Comparison of ENCODE assay signal across 9 mouse cellular contexts in the genomic region with DNA sequence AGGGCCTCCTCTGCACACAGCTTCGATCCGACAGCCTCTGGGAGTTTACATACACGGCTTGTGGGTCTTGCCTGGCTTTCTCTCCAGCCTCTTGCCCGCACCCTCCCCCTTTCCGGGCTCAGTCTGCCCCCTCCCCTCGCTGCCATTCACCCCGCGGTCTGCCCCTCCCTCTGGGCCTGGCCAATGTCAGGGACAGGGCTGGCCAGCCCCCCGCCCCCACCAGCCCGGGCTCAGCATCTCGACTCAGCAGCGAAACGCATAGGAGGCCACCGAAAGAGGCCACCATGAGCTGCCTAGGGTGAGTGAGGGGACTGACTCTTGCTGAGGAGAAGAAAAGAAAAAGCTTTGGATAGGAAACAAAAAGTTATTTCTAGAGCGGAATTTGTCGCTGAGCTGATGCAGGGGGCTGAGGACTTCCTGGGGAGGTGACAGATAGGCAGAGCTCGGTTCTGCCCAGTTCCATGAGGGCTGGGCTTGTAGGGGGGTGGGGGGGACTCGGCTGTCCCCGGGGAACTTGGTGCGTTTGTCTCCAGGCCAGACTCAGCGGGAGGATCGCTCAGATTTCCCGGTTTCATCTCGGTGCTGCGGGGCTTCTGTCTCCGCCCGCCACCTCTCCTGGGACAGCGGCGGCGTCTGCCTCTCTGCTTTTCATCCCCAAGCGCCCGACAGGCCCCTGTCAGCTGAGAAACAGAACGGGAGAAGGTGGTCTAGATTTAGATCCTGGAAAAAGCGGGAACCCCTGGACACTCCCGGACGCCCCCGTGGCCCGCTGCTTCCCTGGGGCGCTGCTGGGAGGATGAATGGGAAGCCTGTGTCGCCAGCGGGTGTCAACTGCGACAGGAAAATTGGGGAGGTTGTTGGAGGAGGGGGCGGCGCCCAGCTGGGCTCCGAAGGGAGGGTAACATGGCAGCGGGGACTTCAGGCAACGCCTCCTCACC. TPM values are rescaled to one million over a fixed set of nuclear protein-coding genes. Genes with fewer than 3 reads are reported as not detected.
DNase-seq lines count a peak whose midpoint lies in the region; ATAC-seq lines count a peak whose summit lies in the region.
"Had no signal": no experiment of that assay in that cellular context is flagged by ENCODE, and none has a peak within 500 bp of the region (broad histone marks: within the 10 kb centered on the region; RNA-seq: fewer than 3 reads in every experiment).

No protein-coding gene starts in this region.

- no peaks in the 10 kb centered on the region for H3K36me3 ChIP-seq in embryonic facial prominence, embryonic 12.5 days
- H3K36me3 ChIP-seq in intestine, embryonic 14.5 days (ENCODE audit: control insufficient read depth, insufficient read depth, low read length) = no peaks in the 10 kb centered on the region
- no peaks in the 10 kb centered on the region for H3K36me3 ChIP-seq in midbrain, embryonic 10.5 days

- peak overlapping the region; percentile 93 for H3K4me2 ChIP-seq in embryonic facial prominence, embryonic 12.5 days (replicated peaks)
- H3K4me2 ChIP-seq in intestine, embryonic 14.5 days (ENCODE audit: low read length) = peak overlapping the region; percentile 87

- H3K27ac ChIP-seq in embryonic facial prominence, embryonic 12.5 days = no peak overlapping the region
- no peak overlapping the region for H3K27ac ChIP-seq in intestine, embryonic 14.5 days (ENCODE audit: low read depth)
- H3K27ac ChIP-seq in midbrain, embryonic 10.5 days (replicated peaks) = peak overlapping the region; percentile 74

- H3K4me3 ChIP-seq in embryonic facial prominence, embryonic 12.5 days = peak overlapping the region; percentile 45
- H3K4me3 ChIP-seq in intestine, embryonic 14.5 days (ENCODE audit: low read depth, low read length) = peak overlapping the region; percentile 51
- peak overlapping the region; percentile 66 for H3K4me3 ChIP-seq in midbrain, embryonic 10.5 days
- H3K4me3 ChIP-seq: myocyte had no signal

- H3K27me3 ChIP-seq in embryonic facial prominence, embryonic 12.5 days = peaks cover 56% of the 10 kb centered on the region
- peaks cover 40% of the 10 kb centered on the region for H3K27me3 ChIP-seq in intestine, embryonic 14.5 days (replicated peaks; ENCODE audit: control insufficient read depth, insufficient read depth, low read length)
- H3K27me3 ChIP-seq in midbrain, embryonic 10.5 days (ENCODE audit: low read depth, poor library complexity, severe bottlenecking) = peaks cover 83% of the 10 kb centered on the region

- peak; percentile 35 to 60 for DNase-seq in layer of hippocampus, postnatal 10 days (ENCODE audit: low spot score in 2 of 2)
- DNase-seq in layer of hippocampus, adult 18-20 months (ENCODE audit: low spot score in 2 of 2) = no peak
- DNase-seq in intestine, embryonic 14.5 days (ENCODE audit: low spot score) = peak; percentile 76
- peak; percentile 81 for DNase-seq in midbrain, embryonic 10.5 days (ENCODE audit: low spot score)
- no peak for DNase-seq in right cerebral cortex, adult 18-20 months
- DNase-seq in adrenal gland, postnatal 25 days = no peak

- under 1% methylated on average over 47 of the region's 47 CpGs for WGBS in embryonic facial prominence, embryonic 12.5 days
- 1% methylated on average over 47 of the region's 47 CpGs for WGBS in intestine, embryonic 14.5 days
- under 1% methylated on average over 47 of the region's 47 CpGs for WGBS in midbrain, embryonic 10.5 days

- H3K9ac ChIP-seq in embryonic facial prominence, embryonic 12.5 days = peak overlapping the region; percentile 57
- peak overlapping the region; percentile 53 for H3K9ac ChIP-seq in intestine, embryonic 14.5 days (ENCODE audit: low read length)

- no peaks in the 10 kb centered on the region for H3K9me3 ChIP-seq in embryonic facial prominence, embryonic 12.5 days
- no peaks in the 10 kb centered on the region for H3K9me3 ChIP-seq in intestine, embryonic 14.5 days (ENCODE audit: control insufficient read depth, low read length)
- H3K9me3 ChIP-seq in midbrain, embryonic 10.5 days (replicated peaks) = no peaks in the 10 kb centered on the region

- peaks cover 16% of the 10 kb centered on the region; the same call in 1 of the 2 replicates for H3K4me1 ChIP-seq in embryonic facial prominence, embryonic 12.5 days
- H3K4me1 ChIP-seq in intestine, embryonic 14.5 days (replicated peaks; ENCODE audit: control insufficient read depth, insufficient read depth, low read length) = peaks cover 5% of the 10 kb centered on the region; the same call in 1 of the 2 replicates
- H3K4me1 ChIP-seq in midbrain, embryonic 10.5 days = peaks cover 20% of the 10 kb centered on the region

- ATAC-seq in embryonic facial prominence, embryonic 12.5 days (ENCODE audit: insufficient number of reproducible peaks, insufficient read depth, low FRiP score, low TSS enrichment) = peak; percentile 76; the same call in 1 of the 2 replicates
- ATAC-seq in intestine, embryonic 14.5 days (replicated peaks; ENCODE audit: low FRiP score, low TSS enrichment, low read depth) = peak; percentile 56
- ATAC-seq in monocyte, adult 5-6 weeks (replicated peaks; ENCODE audit: insufficient number of reproducible peaks, low FRiP score, low TSS enrichment, poor library complexity, severe bottlenecking) = no peak

RNA-seq across cellular contexts. Expression of gene Grid2ip, which starts 6.8 kb away (rescaled TPM):
- 1 to 10 TPM; 3.4 to 4.9 TPM for total RNA-seq in layer of hippocampus, postnatal 10 days (2021)
- total RNA-seq in layer of hippocampus, adult 18-20 months (2021) = 1 to 10 TPM; 1.5 to 2.0 TPM
- 0.27 and 0.28 TPM in 2 replicates for polyA plus RNA-seq in embryonic facial prominence, embryonic 12.5 days (2016; fragmentation: Nextera tagmentation; extraction: Ambion mirVana)
- polyA plus RNA-seq in intestine, embryonic 14.5 days (2014; fragmentation: Nextera tagmentation; extraction: Ambion mirVana) = 0.28 and 0.30 TPM in 2 replicates
- polyA plus RNA-seq in midbrain, embryonic 10.5 days (2016; fragmentation: Nextera tagmentation; extraction: Ambion mirVana) = 0.05 and 0.14 TPM in 2 replicates
- total RNA-seq in monocyte, adult 5-6 weeks (2017) = not detected in 3 replicates
- total RNA-seq in adrenal gland, postnatal 25 days (2021) = 0.73 and 0.95 TPM in 2 replicates
- polyA plus RNA-seq: myocyte had no signal

RNA-seq across cellular contexts. Expression of gene Zdhhc4, which starts 34.9 kb away (rescaled TPM):
- 10 to 100 TPM; 48.0 to 51.5 TPM for total RNA-seq in layer of hippocampus, postnatal 10 days (2021)
- 10 to 100 TPM; 46.2 to 51.5 TPM for total RNA-seq in layer of hippocampus, adult 18-20 months (2021)
- 85.6 and 85.8 TPM in 2 replicates for polyA plus RNA-seq in embryonic facial prominence, embryonic 12.5 days (2016; fragmentation: Nextera tagmentation; extraction: Ambion mirVana)
- 73.5 and 78.4 TPM in 2 replicates for polyA plus RNA-seq in intestine, embryonic 14.5 days (2014; fragmentation: Nextera tagmentation; extraction: Ambion mirVana)
- 64.8 and 72.9 TPM in 2 replicates for polyA plus RNA-seq in midbrain, embryonic 10.5 days (2016; fragmentation: Nextera tagmentation; extraction: Ambion mirVana)
- 22.5 to 39.9 TPM (median 33.8 TPM) in 3 replicates for total RNA-seq in monocyte, adult 5-6 weeks (2017)
- total RNA-seq in adrenal gland, postnatal 25 days (2021) = 58.7 and 66.5 TPM in 2 replicates

RNA-seq across cellular contexts. Expression of gene Kdelr2, which starts 39.7 kb away (rescaled TPM):
- 10 to 100 TPM; 48.8 to 53.8 TPM for total RNA-seq in layer of hippocampus, postnatal 10 days (2021)
- 10 to 100 TPM; 35.3 to 38.9 TPM for total RNA-seq in layer of hippocampus, adult 18-20 months (2021)
- 288 and 302 TPM in 2 replicates for polyA plus RNA-seq in embryonic facial prominence, embryonic 12.5 days (2016; fragmentation: Nextera tagmentation; extraction: Ambion mirVana)
- polyA plus RNA-seq in intestine, embryonic 14.5 days (2014; fragmentation: Nextera tagmentation; extraction: Ambion mirVana) = 311 and 337 TPM in 2 replicates
- polyA plus RNA-seq in midbrain, embryonic 10.5 days (2016; fragmentation: Nextera tagmentation; extraction: Ambion mirVana) = 191 and 203 TPM in 2 replicates
- 47.3 to 66.2 TPM (median 47.5 TPM) in 3 replicates for total RNA-seq in monocyte, adult 5-6 weeks (2017)
- 91.4 and 91.9 TPM in 2 replicates for total RNA-seq in adrenal gland, postnatal 25 days (2021)

RNA-seq across cellular contexts. Expression of gene E130309D02Rik, which starts 48.8 kb away (rescaled TPM):
- 10 to 100 TPM; 22.5 to 22.8 TPM for total RNA-seq in layer of hippocampus, postnatal 10 days (2021)
- 10 to 100 TPM; 26.3 to 26.5 TPM for total RNA-seq in layer of hippocampus, adult 18-20 months (2021)
- 49.5 and 51.2 TPM in 2 replicates for polyA plus RNA-seq in embryonic facial prominence, embryonic 12.5 days (2016; fragmentation: Nextera tagmentation; extraction: Ambion mirVana)
- 35.7 and 37.5 TPM in 2 replicates for polyA plus RNA-seq in intestine, embryonic 14.5 days (2014; fragmentation: Nextera tagmentation; extraction: Ambion mirVana)
- polyA plus RNA-seq in midbrain, embryonic 10.5 days (2016; fragmentation: Nextera tagmentation; extraction: Ambion mirVana) = 59.2 and 61.7 TPM in 2 replicates
- total RNA-seq in monocyte, adult 5-6 weeks (2017) = 7.4 to 12.5 TPM (median 10.3 TPM) in 3 replicates
- total RNA-seq in adrenal gland, postnatal 25 days (2021) = 36.5 and 39.8 TPM in 2 replicates

Comparison
In these comparisons a context has a peak if more than half of its experiments do, and no peak if none do; other contexts are left out.
1. DNase-seq: peak in layer of hippocampus, postnatal 10 days (2 of 2), intestine, embryonic 14.5 days (single experiment) and midbrain, embryonic 10.5 days (single experiment); none in layer of hippocampus, adult 18-20 months (0 of 2), right cerebral cortex, adult 18-20 months (single experiment) and adrenal gland, postnatal 25 days (single experiment).
2. Peak in every context shown above with its lines, with median percentiles within 50 percentile points of each other: H3K4me3 ChIP-seq.